Mouse (Mus musculus) layer of hippocampus, adult 9-11 months (tissue): ENCODE measurements around the gene 3110009E18Rik.

Experiments
- DNase-seq: peaks from one replicate; pipeline ENCODE4 v3.0.0; 2022

3110009E18Rik gene

GRCm38 (mm10) chr1:120109741-120110432 lies 11.1 kb upstream of the 3110009E18Rik start:
- no peak for DNase-seq

- no peak for DNase-seq
These were observed 9.2 kb upstream of the 3110009E18Rik start for GRCm38 (mm10) chr1:120111766-120112165.

GRCm38 (mm10) chr1:120112251-120113187 lies 8.5 kb upstream of the 3110009E18Rik start:
- DNase-seq: no peak

DNA sequence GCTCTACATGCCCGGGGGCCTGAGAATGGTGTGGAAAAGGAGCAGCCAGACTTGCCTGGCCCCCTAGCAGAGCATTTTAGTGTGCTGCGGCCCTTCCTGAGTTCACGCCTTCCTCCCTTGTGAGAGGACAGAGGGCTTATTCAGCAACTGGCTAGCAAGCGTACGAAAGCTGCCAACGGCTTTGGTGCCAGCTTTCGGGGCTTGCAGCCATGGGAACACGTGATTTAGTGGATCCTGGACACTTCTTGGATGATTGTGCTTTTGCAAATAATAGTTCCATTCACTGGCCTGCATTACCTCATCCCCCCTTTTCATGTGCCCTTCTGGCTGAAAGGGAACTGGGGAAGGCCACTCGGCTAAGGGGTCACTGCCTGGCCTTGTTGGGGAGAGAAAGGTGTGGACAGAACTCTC lies 5.3 kb upstream of the 3110009E18Rik start:
- DNase-seq: peak; percentile 94

DNA sequence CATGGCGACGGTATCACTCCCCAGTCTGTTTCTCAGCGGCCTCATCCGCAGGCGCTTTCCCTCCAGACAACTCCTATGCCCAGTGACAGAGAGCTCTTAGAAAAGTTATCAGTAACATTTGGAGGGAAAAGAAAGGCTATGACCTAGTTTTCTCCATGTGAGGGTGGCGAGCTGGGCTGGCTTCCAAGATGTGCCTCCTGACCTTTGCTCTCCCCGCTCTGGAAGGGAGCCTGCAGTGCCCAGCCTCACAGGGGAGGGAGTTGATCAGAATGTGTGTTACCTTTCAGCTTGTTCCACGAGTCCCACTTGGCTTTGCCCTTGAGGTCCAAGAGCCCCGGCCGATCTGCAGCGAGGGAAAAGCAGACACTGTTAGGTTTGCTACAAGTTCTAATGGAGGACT lies 4.9 kb upstream of the 3110009E18Rik start:
- peak; percentile 30 for DNase-seq

DNA sequence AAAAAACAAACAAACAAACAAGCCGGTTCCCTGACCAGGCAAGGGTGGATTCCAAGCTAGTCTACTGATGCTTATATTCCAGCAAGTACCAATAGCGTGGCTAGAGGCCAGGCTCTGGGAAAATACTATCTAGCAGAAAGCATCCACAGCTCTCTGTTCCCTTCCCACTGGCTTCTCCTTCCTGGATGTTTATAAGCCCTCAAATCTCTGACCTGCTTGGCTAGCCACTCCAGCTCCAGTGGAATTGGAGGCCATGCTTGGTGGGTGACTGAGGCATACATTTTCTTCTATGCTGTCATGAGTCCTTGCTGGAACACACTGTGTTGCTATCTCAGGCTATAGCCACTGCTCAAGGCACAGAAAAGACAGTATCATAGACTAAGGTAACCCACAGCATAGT lies 2.1 kb upstream of the 3110009E18Rik start:
- DNase-seq: no peak

GRCm38 (mm10) chr1:120119389-120119788 lies 1.6 kb upstream of the 3110009E18Rik start:
- DNase-seq: no peak

DNA sequence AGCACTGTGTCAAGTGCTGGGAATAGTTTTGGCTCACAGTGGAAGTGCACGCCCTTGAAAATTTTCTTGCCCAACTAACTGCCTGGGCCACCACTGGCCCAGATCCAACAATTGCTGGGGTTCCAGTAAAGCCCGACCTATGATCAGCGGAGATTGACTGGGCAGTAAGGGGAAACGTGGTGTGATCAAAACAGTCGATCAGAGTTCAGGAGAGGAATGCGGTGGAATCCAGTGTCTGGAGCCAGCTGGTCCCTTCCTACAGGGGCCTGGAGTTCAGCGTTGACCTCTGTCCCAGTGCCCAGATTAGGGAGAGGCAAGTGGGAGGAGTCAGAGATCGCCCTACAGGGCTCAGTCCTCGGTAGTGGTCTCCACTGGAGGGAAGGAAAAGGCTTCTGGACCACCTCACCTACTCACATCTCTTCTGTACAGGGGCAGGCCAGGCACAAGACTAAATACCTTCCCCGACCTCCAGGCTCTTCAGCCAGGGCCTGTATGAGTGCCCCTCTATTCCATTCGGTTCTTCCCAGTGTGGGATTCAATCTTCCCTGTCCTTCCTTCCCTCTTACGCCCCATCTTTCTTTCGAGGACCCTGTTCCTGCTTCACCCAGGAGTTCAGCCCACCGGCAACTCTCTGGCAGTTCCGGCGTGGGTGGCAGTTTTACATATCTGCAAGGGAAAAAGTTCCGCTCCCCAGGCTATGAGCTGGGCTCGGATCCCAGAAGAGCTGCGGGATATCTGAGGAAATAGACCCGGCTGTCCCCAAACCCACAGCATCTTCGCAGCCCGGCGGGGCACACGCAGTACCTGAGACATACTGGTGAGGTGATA lies 632 bp upstream of the 3110009E18Rik start:
- peak; percentile 34 for DNase-seq

- DNase-seq: no peak
These were observed 1.0 kb downstream of the 3110009E18Rik start for GRCm38 (mm10) chr1:120121930-120122530.

- DNase-seq: no peak
These were observed 1.8 kb downstream of the 3110009E18Rik start for GRCm38 (mm10) chr1:120122634-120123383.

DNA sequence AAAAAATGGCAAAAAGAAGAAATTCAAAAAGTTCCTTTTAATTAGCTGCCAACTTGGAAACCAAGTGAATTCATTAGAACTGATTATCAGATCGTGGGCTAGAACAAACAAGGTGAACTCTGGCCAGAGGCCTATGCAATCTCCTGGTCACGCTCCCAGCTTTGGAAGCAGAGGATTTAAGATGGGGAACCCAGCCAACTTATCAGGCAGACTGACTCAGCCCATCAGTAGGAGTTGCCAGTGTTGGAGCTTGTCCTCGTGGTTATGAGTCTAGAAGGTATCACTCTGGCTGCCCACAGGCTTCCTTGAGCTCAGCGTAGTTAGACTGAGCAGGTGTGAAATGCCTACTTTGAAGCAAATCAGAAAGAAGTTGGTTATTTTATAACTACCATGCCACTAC lies 3.9 kb downstream of the 3110009E18Rik start:
- no peak for DNase-seq

- no peak for DNase-seq
These were observed 4.5 kb downstream of the 3110009E18Rik start for GRCm38 (mm10) chr1:120125471-120125870.

GRCm38 (mm10) chr1:120126318-120126717 lies 5.3 kb downstream of the 3110009E18Rik start:
- DNase-seq: no peak

DNA sequence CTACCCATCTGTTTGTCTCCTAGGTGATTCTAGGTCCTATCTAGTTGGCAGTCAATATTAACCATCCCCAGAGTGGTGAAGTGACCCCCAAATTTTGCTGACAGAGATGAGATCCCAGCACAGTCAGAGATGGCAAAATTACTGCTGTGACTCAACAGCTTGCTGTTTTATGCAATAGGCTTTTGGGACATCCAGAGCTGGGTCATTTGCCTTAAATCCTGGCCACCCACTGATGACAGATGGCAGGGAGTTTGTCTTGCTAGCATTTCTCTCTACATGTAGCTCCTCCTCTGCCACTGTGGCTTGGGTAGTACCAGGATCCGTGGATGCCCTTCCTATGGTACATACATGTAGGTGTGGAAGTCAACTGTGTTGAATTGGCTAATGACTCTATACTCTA lies 11.4 kb downstream of the 3110009E18Rik start:
- DNase-seq: peak; percentile 52

DNA sequence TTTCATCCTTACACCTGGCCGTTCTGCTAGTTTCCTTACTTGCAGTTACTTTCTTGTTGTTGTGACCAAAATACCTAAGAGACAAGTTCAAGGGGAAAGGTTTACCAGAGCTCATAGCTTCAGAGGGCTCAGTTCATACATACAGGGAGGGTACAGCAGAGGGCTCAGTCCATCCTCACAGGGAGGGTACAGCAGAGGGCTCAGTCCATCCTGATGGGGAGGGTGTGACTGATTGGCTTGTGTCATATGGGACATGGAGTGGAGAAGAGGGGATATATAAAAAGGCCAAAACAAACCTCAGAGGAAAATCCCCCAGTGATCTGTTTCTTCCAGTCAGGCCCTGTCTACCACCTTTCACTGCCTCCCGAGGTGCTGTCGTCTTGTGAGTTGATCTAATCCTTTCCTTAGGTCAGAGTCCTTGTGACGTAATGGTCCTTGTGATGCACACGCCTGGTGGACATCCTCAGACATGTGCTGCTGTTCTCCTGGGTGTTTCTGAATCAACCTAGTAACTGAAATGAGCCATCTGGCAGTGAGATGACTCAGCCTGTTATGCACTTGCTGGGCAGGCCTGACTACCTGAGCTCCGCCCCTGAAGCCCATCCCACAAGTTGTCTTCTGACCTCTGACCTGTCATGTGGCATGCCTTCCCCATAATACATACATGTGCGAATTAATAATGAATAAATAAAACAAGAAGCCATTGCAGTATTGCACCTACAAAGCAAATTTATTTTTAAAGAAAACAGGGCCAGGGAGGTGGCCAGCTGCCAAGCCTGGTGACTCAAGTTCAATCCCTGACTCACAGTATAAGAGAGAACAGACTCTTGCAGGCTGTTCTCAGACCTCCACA lies 15.2 kb downstream of the 3110009E18Rik start:
- peak; percentile 76 for DNase-seq

GRCm38 (mm10) chr1:120138923-120139540 lies 18.0 kb downstream of the 3110009E18Rik start:
- no peak for DNase-seq

- no peak for DNase-seq
These were observed 19.2 kb downstream of the 3110009E18Rik start for GRCm38 (mm10) chr1:120140144-120140693.

DNA sequence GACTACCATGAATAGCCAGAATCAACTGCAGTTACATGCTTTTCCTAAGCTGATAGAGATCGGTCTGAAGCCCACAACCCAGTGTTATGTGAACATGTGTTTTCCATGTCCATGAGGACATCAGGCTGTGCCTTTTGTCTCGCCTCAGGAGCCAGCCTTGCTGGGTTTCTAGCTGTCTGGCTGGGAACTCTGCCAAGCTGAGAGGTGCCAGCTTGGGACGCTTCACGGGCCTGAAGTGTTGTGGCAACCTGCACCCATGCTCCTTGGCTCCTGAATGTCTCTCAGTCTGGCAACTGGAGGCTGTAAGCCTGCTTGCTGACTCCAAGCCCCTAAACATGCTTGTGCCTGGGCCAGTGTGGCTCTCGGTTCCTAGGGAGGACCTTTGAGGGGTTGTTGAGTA lies 21.6 kb downstream of the 3110009E18Rik start:
- DNase-seq: no peak

- DNase-seq: no peak
These were observed 24.7 kb downstream of the 3110009E18Rik start for GRCm38 (mm10) chr1:120145527-120146216.
